In genomic region chr11:3539111-3539825, GRCm38 (mm10) we compare ENCODE assay signal across 8 mouse cellular contexts. TPM values are rescaled to one million over a fixed set of nuclear protein-coding genes. Genes with fewer than 3 reads are reported as not detected.
A peak's percentile ranks its signal among the peaks of the same experiment; 100 is the strongest.
DNase-seq lines count a peak whose midpoint lies in the region; ATAC-seq lines count a peak whose summit lies in the region.

No protein-coding gene starts in this region.

- 6% methylated on average over 33 of the region's 33 CpGs for WGBS in hindbrain, embryonic 12.5 days

- H3K4me3 ChIP-seq in hindbrain, embryonic 12.5 days: peak overlapping the region; percentile 53

- no peaks in the 10 kb centered on the region for H3K27me3 ChIP-seq in hindbrain, embryonic 12.5 days

- H3K36me3 ChIP-seq in hindbrain, embryonic 12.5 days: no peaks in the 10 kb centered on the region

- H3K9me3 ChIP-seq in hindbrain, embryonic 12.5 days (replicated peaks): no peaks in the 10 kb centered on the region

- H3K4me1 ChIP-seq in hindbrain, embryonic 12.5 days: peaks cover 33% of the 10 kb centered on the region

- H3K4me2 ChIP-seq in hindbrain, embryonic 12.5 days (replicated peaks): peak overlapping the region; percentile 59

- ATAC-seq in hindbrain, embryonic 12.5 days (ENCODE audit: low FRiP score): peak; percentile 90

- DNase-seq in Muller cell, postnatal 12 days (ENCODE audit: inconsistent ontology term): peak; percentile 92
- peak; percentile 94 for DNase-seq in cerebellum, adult 9-11 months
- peak; percentile 85 to 93 for DNase-seq in frontal cortex, adult 2 months (ENCODE audit: extremely low spot score in 1 of 2, low spot score in 1 of 2)
- peak; percentile 82 to 96 for DNase-seq in layer of hippocampus, postnatal 14 days (ENCODE audit: low spot score in 2 of 2)
- peak; percentile 92 for DNase-seq in lung, postnatal 14 days
- DNase-seq in retina, adult 2 months (ENCODE audit: low read depth, low spot score): peak; percentile 56
- peak; percentile 81 to 87 for DNase-seq in thymus, postnatal 36 days

- H3K9ac ChIP-seq in hindbrain, embryonic 12.5 days: peak overlapping the region; percentile 68

- H3K27ac ChIP-seq in hindbrain, embryonic 12.5 days: peak overlapping the region; percentile 35; the same call in 1 of the 2 replicates

RNA-seq across cellular contexts. Expression of gene Smtn, which starts 1.1 kb away (rescaled TPM):
- 6.8 and 7.2 TPM in 2 replicates for polyA plus RNA-seq in frontal cortex, adult 2 months (2012; rRNA removed)
- 42.2 TPM in 2 replicates for polyA plus RNA-seq in hindbrain, embryonic 12.5 days (2016; fragmentation: Nextera tagmentation; extraction: Ambion mirVana)
- 10 to 100 TPM; 11.5 to 16.1 TPM for total RNA-seq in layer of hippocampus, postnatal 14 days (2021)

RNA-seq across cellular contexts. Expression of gene Selenom, which starts 24.8 kb away (rescaled TPM):
- polyA plus RNA-seq in frontal cortex, adult 2 months (2012; rRNA removed): 344 and 400 TPM in 2 replicates
- 78.0 and 83.6 TPM in 2 replicates for polyA plus RNA-seq in hindbrain, embryonic 12.5 days (2016; fragmentation: Nextera tagmentation; extraction: Ambion mirVana)
- 100 to 1,000 TPM; 229 to 234 TPM for total RNA-seq in layer of hippocampus, postnatal 14 days (2021)

RNA-seq across cellular contexts. Expression of gene Inpp5j, which starts 34.6 kb away (rescaled TPM):
- 147 and 157 TPM in 2 replicates for polyA plus RNA-seq in frontal cortex, adult 2 months (2012; rRNA removed)
- polyA plus RNA-seq in hindbrain, embryonic 12.5 days (2016; fragmentation: Nextera tagmentation; extraction: Ambion mirVana): 0.73 and 1.2 TPM in 2 replicates
- total RNA-seq in layer of hippocampus, postnatal 14 days (2021): 10 to 100 TPM; 66.1 to 72.1 TPM

RNA-seq across cellular contexts. Expression of gene Pla2g3, which starts 51.2 kb away (rescaled TPM):
- polyA plus RNA-seq in frontal cortex, adult 2 months (2012; rRNA removed): 3.1 TPM in 2 replicates
- polyA plus RNA-seq in hindbrain, embryonic 12.5 days (2016; fragmentation: Nextera tagmentation; extraction: Ambion mirVana): 0.81 and 1.2 TPM in 2 replicates
- 10 to 100 TPM in 1 of 2 experiments, 1 to 10 TPM in 1; 7.1 to 13.0 TPM for total RNA-seq in layer of hippocampus, postnatal 14 days (2021)

Comparison
In these comparisons a context has a peak if more than half of its experiments do, and no peak if none do; other contexts are left out.
1. Peak in every context shown above with its lines: DNase-seq, ATAC-seq, H3K4me3 ChIP-seq and H3K27ac ChIP-seq.
2. RNA of gene Inpp5j, which starts 34.6 kb away (polyA plus RNA-seq): 147 to 157 TPM in frontal cortex, adult 2 months; 0.73 to 1.2 TPM in hindbrain, embryonic 12.5 days; every median in the first group is over 10 times any median in the second.